Mouse (Mus musculus): ENCODE measurements around the gene Tgds.
"Not testable (repeated sequence)": the region's sequence is repeated elsewhere in the genome, so short reads cannot be mapped to it uniquely, and the experiment has no call there.

Gene Tgds

DNA sequence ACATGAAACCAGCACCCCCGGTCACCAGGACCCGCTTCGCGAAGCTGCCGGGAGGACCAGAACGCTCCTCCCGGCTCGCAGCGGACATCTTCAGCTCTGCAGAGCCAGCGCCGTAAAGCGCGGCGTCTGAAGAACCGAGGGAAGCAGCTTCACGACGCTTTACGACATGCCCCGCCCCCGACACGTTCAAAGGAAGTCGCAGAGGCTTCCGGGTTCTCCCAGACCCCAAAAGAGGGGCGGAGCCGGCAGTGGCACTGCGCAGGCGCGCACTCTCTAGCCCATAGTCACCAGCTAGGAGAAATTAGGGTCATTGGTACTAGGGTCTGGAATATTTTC is at the start of gene Tgds:
Gene Tgds, minus strand, starts transcription at position 114 of the 336 bp plus-strand sequence.
- peak; percentile 98 for DNase-seq

- DNase-seq = peak; percentile 53
These were observed 48.2 kb upstream of the Tgds start for GRCm38 (mm10) chr14:118180711-118181177.

- peak; percentile 24 for DNase-seq
These were observed 47.6 kb upstream of the Tgds start for GRCm38 (mm10) chr14:118180117-118180557.

DNA sequence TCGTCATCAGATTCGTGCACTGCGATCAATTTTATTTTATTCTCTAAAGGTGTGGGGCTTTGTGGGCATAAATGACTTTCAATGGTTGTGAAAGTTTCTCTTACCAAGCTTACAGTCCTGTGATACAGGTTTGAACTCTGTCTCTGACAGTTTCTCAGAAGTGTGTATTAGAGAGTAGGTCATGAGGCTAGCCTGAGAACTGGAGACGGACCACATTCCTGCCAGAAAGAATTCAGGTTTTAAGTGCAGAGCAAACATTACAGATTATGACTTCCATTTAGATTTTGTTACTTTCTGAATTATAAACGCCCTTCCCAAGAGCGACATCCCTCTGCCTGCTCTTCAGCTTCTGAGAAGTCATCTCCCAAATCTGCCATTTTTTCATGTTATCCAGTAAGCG is 47.1 kb upstream of the Tgds start:
- no peak for DNase-seq

DNA sequence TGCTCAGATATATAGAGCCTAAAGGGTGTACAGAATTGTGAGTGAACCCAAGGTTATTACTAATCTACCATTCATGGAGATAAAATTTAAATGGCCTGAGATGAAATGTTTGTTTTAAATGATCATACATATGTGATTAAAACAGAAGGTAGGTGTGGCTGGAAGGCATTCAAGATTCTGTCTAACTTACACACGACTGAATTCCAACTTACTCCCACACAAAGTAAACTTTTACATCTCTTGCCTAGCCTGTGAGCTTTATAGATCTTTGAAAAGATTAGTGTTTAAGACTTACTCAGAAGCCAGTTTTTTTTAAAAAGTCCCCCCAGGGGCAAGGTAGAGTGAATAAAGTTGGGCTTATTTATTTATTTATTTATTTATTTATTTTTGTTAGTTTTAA is 46.7 kb upstream of the Tgds start:
- no peak for DNase-seq

DNA sequence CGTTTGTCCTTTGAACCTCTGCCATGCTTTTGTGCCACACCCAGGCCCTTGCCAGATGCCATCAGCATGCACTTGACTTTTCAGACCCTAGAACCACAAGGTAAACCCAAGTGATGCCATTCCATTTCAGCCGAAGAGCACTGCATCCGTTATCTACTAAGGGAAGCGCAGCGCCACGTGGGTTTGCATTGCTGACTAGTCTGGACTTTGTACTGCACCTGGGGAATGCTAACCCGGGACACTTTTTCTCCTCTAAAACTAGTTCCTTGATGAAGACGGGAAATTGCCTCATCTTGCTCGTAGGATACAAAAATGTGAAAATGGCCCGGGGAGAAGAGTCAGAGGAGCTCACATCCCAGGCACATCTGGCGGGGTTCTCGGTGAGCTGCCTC is 43.1 kb upstream of the Tgds start:
- DNase-seq = no peak

- no peak for DNase-seq
These were observed 42.6 kb upstream of the Tgds start for GRCm38 (mm10) chr14:118175071-118175693.

GRCm38 (mm10) chr14:118173590-118174203 is 41.1 kb upstream of the Tgds start:
- no peak for DNase-seq

DNA sequence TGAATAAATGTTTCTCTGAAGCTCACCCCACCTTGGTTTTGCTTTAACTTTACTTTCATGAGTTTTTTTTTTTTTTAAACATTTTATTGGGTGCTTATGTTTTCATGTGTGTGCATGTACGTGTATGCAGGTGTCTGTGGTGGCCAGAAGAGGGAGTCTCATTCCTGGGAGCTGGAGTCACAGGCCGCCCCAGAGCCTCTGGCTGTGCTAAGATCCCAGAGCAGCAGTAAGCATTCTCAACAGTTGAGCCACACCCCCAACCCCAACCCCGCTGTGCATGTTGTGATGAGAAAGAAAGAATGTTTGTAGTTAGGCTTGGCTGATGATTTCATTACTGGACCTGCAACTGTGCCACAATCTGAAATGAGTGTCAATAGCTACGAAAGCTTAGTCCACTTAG is 36.2 kb upstream of the Tgds start:
- DNase-seq = no peak

GRCm38 (mm10) chr14:118162640-118163039 is 30.1 kb upstream of the Tgds start:
- no peak for DNase-seq

GRCm38 (mm10) chr14:118161751-118162150 is 29.2 kb upstream of the Tgds start:
- no peak for DNase-seq

- peak; percentile 72 for DNase-seq
These were observed 24.6 kb upstream of the Tgds start for GRCm38 (mm10) chr14:118157146-118157545.

- DNase-seq = no peak
These were observed 24.2 kb upstream of the Tgds start for GRCm38 (mm10) chr14:118156740-118157139.

- not testable (repeated sequence) for DNase-seq
These were observed 23.5 kb upstream of the Tgds start for GRCm38 (mm10) chr14:118156056-118156455.

DNA sequence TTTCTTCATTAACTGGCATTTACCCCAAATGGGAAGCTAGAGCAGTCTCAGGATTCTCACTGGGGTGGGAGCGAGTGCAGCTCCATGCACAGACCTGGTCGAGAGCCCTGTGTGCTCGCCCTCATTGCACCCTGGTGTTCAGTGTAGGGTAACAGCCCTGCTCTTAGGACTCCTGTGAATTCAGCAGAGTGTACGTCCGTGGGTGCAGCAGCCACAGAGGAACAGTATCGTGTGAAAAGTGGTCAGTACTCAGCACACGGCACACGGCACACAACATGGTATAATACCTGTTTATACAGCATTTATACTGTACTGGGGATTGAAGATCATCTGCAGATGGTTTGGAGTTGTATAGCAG is 19.7 kb upstream of the Tgds start:
- DNase-seq = no peak

GRCm38 (mm10) chr14:118151651-118152293 is 19.2 kb upstream of the Tgds start:
- DNase-seq = no peak

GRCm38 (mm10) chr14:118150656-118151551 is 18.3 kb upstream of the Tgds start:
- no peak for DNase-seq

- no peak for DNase-seq
These were observed 16.0 kb upstream of the Tgds start for GRCm38 (mm10) chr14:118148554-118148953.

- DNase-seq = no peak
These were observed 15.5 kb upstream of the Tgds start for GRCm38 (mm10) chr14:118148046-118148445.

DNA sequence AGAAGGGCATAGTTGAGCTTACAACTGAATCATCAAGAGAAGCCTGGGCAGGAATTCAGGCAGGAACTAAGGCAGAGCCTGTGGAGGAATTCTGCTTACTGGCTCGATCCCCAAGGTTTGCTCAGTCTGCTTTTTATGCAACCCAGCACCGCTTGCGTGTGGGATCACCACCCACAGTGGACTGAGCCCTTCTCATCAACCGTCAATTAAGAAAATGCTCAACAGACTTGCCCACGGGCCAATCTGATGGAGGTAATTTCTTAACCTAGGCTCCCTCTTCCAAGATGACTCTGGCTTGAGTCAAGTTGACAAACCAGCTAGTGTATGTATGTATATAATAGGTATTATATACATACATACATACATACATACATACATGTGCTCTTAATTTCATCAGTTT is 9.7 kb upstream of the Tgds start:
- DNase-seq = no peak

GRCm38 (mm10) chr14:118137487-118137886 is 4.9 kb upstream of the Tgds start:
- no peak for DNase-seq

- DNase-seq = peak; percentile 99
These were observed 4.3 kb upstream of the Tgds start, which contains the start of gene Gpr180 for GRCm38 (mm10) chr14:118136744-118137452. Gene Gpr180, plus strand, starts transcription at chr14:118137158.

Data from right cerebral cortex, postnatal 4 days (tissue).